Mouse (Mus musculus) olfactory bulb, adult 2 months (tissue): ENCODE data around the gene Fgfr2.

Experiments used
- CTCF ChIP-seq: fragments of 200-500 bp; IDR thresholded peaks from 2 replicates; pipeline ENCODE4 v1.5.1; 2012; ENCODE audit warnings: low read depth, mild to moderate bottlenecking, low read length, moderate library complexity; ENCODE audit not compliant: insufficient read depth
- POLR2A ChIP-seq: fragments of 200-500 bp; IDR thresholded peaks from 2 replicates; pipeline ENCODE4 v1.6.1; 2012; ENCODE audit warnings: mild to moderate bottlenecking, low read depth, low read length, moderate library complexity; ENCODE audit not compliant: insufficient read depth

DNA sequence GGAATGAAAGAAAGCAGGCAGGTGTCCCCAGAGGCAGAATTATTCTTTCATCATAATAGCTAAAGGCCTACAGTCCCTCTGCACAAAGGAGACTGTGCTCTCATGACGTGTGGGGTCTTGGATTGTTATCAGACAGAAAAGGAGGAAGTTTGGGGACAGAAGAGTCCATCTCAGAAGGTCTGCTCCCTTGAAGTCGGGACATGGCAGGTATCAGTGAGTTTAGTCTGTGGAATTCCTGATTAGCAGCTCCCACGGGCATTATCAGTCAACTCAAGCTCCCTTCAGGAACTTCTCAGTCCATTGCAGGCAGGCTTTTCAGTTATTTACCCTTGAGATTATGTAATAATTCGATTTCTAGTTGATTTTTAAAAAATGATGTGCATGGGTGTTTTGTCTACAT is 2559.3 kb downstream of the Fgfr2 start:
- TF ChIP-seq CTCF (no peak), POLR2A (no peak)
